Mouse (Mus musculus): ENCODE data around the gene Gm20894. TPM values are rescaled to one million over a fixed set of nuclear protein-coding genes. Genes with fewer than 3 reads are reported as not detected.
"Not testable (repeated sequence)": the region's sequence is repeated elsewhere in the genome, so short reads cannot be mapped to it uniquely, and the experiment has no call there.

Gm20894 gene
- not detected for total RNA-seq (2021)

DNA sequence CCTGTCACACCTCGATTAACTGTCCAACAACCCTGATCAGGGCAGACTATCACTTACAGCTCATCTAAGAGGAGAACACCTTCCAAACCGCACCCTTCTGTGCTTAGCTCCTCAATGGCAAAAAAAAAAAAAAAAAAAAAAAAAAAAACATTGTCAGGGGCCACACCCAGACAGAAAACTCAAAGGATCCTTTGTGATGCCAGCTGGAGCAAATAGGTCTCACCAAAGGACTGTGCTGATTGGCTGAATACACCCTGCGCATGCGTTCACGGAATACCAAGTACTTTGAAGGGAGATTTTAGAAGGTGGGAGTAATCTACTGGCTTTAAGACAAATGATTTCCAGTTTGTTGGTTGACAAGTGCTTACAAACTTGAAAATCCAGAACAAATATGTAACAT lies at the start of gene Gm20894:
Gene Gm20894, minus strand, starts transcription at position 101 of the 400 bp plus-strand sequence.
- intact Hi-C loops (cut with DNase I); DNase-seq (ENCODE audit: low spot score in 2 of 2): not testable (repeated sequence)
